Mouse (Mus musculus) lung, postnatal 36 days (tissue): ENCODE measurements around the gene Med12l.
A peak's percentile ranks its signal among the peaks of the same experiment; 100 is the strongest.
"Not testable (repeated sequence)": the region's sequence is repeated elsewhere in the genome, so short reads cannot be mapped to it uniquely, and the experiment has no call there.

ENCODE experiments used
- DNase-seq: peaks from one replicate; pipeline ENCODE4 v3.0.0; 2022; ENCODE audit warnings: mixed read lengths

Med12l gene

DNA sequence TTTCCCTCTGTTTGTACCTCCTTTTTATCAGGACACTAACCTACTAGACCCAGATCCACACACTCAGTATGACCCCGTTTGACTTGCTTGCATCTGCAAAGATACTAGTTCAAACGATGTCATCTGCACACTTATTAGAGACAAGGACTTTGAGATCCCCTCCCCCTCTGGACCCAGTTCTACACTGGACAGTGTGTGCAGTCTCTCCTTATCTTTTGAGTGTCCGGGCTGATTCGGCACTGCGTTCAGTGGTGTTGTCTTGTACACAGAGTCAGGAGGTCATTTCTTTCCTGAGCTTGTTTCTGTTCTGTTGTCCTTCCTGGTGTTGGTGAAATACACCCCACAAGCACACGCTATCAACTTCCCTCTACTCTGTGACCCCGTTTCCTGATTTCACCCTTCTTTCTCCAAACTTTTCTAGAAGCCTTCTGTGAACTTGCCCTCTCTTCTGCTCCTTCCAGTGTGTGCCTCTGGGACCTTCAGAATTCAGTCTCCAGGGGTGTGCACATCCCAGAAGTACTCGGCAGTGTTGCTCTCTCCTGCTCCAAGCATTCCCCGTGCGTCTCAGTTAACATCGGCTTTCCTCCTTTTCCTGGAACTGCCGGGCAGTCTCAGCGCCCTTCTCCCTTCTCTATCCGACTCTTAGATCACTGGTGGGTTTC, 19.0 kb downstream of the Med12l start:
- no peak for DNase-seq

- no peak for DNase-seq
These were observed 19.5 kb downstream of the Med12l start for GRCm38 (mm10) chr3:59025193-59025535.

- peak; percentile 63 for DNase-seq
These were observed 23.1 kb downstream of the Med12l start for GRCm38 (mm10) chr3:59028696-59029095.

DNA sequence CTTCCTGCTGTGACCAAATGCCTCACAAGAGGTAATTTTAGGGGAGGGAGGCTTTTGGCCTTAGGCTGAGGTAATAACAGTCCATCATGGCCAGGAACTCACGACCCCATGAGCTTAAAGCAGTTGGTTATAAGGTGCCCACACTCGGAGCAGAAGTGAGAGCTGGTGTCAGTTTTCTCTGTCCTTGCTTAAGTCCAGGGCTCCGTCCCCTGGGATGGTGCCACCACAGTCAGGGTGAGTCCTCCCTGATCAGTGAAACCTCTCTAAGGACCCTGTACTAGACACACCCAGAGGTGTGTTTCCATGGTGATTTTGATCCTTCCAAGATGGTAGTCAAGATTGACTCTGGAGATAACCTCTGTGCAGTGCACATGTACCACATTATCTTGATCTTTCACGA, 25.4 kb downstream of the Med12l start:
- no peak for DNase-seq

GRCm38 (mm10) chr3:59041487-59041886, 35.9 kb downstream of the Med12l start:
- DNase-seq, result no peak

DNA sequence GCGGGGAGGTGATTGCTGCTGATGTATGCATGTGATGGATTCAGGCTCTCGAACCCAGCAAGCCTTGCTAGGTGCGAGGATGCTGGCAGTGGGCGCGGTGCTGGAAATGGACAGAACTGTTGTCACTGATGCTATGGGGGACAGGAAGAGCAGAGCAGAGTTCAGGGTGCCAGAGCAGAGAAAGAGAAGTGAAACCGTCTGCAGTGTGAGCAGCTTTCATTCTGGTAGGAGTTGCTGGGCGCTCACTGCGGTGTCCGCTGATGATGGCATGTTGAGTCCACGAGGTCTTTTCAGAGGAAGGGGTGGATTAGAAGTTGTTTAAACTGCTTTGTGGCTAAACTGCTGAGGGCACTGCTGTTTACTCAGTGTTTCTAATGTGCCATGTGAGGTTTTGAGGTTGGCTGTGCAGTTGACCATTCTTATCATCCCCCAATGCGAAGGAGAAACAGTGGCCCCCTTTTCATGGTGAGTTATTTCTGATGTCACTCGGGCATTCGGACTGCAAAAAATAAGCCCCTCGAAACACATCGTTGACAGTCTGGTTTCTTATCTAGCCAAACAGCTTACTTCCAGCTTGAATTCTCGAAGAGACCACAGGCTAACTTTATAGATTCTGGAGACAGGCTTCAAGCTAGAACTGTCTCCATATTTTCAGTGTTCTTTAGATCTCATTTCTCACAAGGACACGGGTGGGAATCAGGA, 49.4 kb downstream of the Med12l start:
- DNase-seq, result peak; percentile 5

DNA sequence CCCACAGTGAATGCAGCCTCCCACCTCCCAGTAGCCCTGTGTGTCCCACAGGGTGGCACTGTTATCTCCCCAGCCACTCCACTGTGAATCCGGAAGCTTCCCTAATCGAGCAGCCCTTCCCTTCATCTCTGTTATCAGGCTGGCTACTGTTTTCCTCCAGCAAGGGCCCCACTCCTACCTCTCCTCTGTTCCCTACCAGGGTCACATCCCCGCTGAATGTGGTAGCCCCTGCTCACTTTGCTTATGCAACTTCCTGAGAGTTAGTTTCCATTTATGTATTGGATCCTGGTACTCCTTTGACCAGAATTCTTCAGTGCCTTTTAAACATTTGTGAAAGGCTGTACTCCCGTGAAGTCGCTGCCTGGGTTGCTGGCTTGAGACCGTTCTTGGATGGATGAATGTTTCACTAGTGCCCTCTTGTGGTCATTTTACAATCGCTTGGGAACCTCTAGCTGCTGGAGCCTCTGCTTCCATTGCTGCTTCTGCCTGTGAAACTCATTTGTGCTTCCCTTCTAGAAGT, 53.5 kb downstream of the Med12l start:
- peak; percentile 79 for DNase-seq

- no peak for DNase-seq
These were observed 54.5 kb downstream of the Med12l start for GRCm38 (mm10) chr3:59060131-59060530.

- no peak for DNase-seq
These were observed 56.5 kb downstream of the Med12l start for GRCm38 (mm10) chr3:59062141-59062540.

DNA sequence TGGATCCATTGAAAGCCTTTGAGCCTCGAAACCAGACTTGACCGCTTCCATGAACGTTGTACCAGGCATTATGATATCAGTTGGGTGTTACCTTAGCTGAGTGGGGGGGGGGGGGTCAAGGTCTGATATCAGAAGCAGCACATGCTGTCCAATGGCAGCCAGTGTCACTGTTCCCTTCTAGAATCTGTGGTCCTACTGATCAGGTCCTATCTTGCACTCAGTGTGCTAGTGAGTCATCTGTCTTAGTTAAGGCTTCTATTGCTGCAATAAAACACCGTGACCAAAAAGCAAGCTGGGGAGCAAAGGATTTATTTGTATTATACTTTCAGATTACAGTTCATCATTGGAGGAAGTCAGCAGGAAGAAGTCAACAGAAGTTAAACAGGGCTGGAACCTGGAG, 57.8 kb downstream of the Med12l start:
- DNase-seq, result no peak

GRCm38 (mm10) chr3:59065937-59066336, 60.3 kb downstream of the Med12l start:
- DNase-seq, result no peak

- DNase-seq, result no peak
These were observed 61.1 kb downstream of the Med12l start for GRCm38 (mm10) chr3:59066558-59067294.

GRCm38 (mm10) chr3:59069071-59069470, 63.4 kb downstream of the Med12l start:
- not testable (repeated sequence) for DNase-seq

- peak; percentile 39 for DNase-seq
These were observed 71.7 kb downstream of the Med12l start for GRCm38 (mm10) chr3:59077278-59077677.

GRCm38 (mm10) chr3:59078585-59078984, 73.0 kb downstream of the Med12l start:
- DNase-seq, result no peak

DNA sequence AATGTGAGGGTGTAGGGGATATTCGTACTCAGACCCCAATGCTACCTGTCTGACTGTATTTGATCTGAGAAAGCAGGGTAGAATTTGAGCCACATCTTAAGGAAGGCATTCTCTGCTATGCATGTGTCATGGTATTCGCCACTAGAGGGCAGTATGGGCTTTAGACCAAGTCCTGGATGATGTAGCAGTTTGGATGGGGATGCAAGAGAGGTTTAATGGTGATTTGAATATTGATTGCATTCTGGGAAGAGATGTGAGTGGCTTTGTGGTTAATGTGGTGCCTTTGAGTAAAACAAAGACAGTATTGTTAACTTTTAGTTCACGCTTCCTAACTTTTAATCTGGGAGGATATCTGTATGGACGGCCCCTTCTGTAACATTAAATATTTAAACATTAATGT, 73.7 kb downstream of the Med12l start:
- DNase-seq, result peak; percentile 85

DNA sequence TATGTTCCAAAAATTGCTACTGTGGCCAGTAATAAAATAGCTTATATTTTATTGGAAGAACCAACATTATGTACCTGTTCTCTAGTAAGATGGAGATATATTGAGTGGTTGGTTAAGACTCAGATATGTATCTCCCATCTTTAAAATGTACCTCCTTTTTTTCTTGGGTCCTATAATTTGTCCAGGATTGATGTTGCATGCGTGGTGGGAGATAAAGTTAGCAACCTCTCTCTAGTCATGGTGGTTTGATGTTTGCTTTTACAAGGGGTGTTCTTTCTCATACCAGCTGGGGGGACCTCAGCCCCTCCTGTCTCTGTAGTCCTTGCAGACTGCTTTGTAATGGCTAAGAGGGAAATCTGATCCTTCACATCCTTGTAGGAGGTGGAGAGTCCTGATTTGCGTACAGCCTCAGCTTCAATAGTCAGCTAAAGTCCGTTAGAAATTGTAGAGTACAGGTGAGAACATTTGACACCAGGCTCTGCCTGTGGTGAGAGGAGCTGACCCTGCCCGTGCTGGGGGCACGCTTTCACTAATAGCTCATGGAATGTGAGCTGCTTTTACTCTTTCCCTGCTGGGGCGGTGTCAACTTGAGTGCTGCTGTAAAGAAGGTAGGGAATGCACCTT, 74.8 kb downstream of the Med12l start:
- no peak for DNase-seq

- DNase-seq, result peak; percentile 52
These were observed 75.3 kb downstream of the Med12l start for GRCm38 (mm10) chr3:59080919-59081318.

DNA sequence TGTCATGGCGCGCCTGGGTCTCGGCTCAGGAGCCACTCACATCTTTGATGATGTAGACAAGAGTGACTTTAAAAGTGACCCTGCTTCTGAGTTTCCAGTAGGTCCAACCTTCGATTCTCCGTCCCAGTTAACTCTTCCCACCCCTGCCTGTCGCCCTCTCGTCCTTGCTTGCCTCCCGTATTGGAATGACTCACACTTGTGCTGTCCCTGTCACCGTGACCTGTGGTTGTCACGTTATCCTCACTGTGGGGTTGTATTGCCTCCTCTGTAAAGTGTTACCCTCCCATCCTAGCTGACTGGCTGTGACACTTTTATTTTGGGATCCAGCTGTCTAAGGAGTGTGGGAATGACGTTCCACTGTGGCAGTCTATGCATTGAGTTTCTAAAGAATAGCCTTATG, 87.1 kb downstream of the Med12l start:
- no peak for DNase-seq

GRCm38 (mm10) chr3:59097421-59097820, 91.8 kb downstream of the Med12l start:
- DNase-seq, result peak; percentile 40

DNA sequence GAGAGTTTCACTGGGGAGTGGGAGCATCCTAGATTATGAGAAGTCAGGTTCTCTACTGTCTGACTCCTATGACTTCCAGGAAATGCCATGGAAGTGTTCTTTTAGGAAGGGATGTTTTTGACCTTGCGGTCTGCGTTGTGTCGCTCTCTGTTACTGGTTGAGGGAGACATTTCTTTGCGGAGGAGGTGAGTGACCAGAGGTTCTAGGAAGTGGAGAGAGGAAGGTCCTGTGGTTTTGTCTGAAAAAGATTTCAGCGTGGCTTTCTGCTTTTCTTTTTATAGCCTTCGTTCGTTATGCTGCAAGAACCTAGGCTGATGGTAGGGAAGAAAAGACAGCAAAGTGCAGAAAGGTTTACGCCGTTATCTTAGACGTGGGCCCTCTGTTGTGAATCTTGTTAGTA, 92.9 kb downstream of the Med12l start:
- DNase-seq, result peak; percentile 48

DNA sequence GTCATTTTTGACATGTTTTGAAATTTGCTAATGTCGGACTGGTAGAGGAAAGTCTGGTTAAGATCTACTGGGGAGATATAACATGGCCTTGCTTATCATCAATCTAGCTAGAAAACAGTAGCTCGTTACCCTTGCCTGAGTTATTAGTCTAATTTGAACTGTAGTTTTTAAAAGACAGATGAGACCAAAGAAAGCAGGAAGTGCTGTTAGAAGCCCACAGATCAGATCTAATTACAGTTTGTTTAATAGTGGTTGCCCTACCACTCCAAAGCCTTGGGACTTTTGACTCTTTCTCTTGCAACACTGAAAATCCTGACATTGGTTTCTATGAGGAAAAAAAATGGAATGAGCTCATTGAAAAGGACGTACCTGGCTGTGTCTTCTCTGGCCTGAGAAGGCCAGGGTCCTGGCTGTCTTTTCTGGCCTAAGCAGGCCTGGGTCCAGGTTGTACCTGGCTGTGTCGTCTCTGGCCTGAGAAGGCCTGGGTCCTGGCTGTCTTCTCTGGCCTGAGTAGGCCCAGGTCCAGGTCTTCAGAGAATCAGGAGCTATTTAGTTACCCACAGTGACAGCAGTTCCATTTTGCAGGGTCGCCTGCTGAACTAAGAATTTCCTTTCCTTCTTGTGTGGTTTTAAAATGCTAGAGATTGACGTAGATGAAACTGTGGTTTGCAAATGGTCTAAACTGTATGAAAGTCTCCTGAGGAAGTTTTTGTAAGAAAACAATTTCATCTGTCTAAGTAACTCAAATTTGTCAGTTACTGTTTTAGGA, 95.8 kb downstream of the Med12l start, which contains the start of gene Gpr171:
TSS of gene Gpr171 (minus strand) at position 604 of the 769 bp plus-strand sequence.
- no peak for DNase-seq
